Mouse (Mus musculus) G1E (cell line): ENCODE measurements around the gene Eef1a1. TPM values are rescaled to one million over a fixed set of nuclear protein-coding genes. Genes with fewer than 3 reads are reported as not detected.
A peak's percentile ranks its signal among the peaks of the same experiment; 100 is the strongest.

ENCODE experiments used
- ATAC-seq: 2 replicates; pipeline ENCODE4 v1.8.0; 2016; ENCODE audit warnings: mild to moderate bottlenecking; ENCODE audit not compliant: insufficient number of reproducible peaks, poor library complexity, low FRiP score, severe bottlenecking; ENCODE audit errors: extremely low read depth
- DNase-seq: peaks from one replicate; pipeline ENCODE4 v3.0.0; 2012; ENCODE audit warnings: low spot score
- H3K27me3 ChIP-seq: 2 replicates; pipeline ENCODE4 v1.6.1; 2012; ENCODE audit warnings: mild to moderate bottlenecking, low read length, inconsistent platforms; ENCODE audit not compliant: insufficient read depth
- H3K36me3 ChIP-seq: replicated peaks from 2 replicates; pipeline ENCODE3; 2012; ENCODE audit warnings: mild to moderate bottlenecking, inconsistent platforms
- H3K4me1 ChIP-seq: 2 replicates; pipeline ENCODE4 v1.6.1; 2012; ENCODE audit warnings: low read depth, low read length, inconsistent platforms, mixed read lengths; ENCODE audit not compliant: insufficient read depth
- H3K4me3 ChIP-seq: 2 replicates; pipeline ENCODE4 v1.5.1; 2012; ENCODE audit warnings: low read depth, mild to moderate bottlenecking, inconsistent platforms, low read length, moderate library complexity, mixed read lengths
- H3K9me3 ChIP-seq: replicated peaks from 2 replicates; pipeline ENCODE4 v1.6.1; 2012; ENCODE audit warnings: inconsistent platforms
- CTCF ChIP-seq: IDR thresholded peaks from 2 replicates; pipeline ENCODE4 v1.5.1; 2012; ENCODE audit warnings: low read depth, low read length, inconsistent platforms, mixed read lengths
- GATA1 ChIP-seq: IDR thresholded peaks from 2 replicates; pipeline ENCODE4 v1.6.1; 2012; ENCODE audit warnings: borderline replicate concordance, low read length, inconsistent platforms, mixed read lengths
- GATA2 ChIP-seq: IDR thresholded peaks from 2 replicates; pipeline ENCODE4 v1.6.1; 2012; ENCODE audit warnings: low read depth, low read length, inconsistent platforms, borderline replicate concordance
- POLR2AphosphoS5 ChIP-seq: IDR thresholded peaks from 2 replicates; pipeline ENCODE4 v1.6.1; 2012; ENCODE audit warnings: low read depth, low read length, inconsistent platforms; ENCODE audit not compliant: insufficient replicate concordance
- TAL1 ChIP-seq: conservative IDR thresholded peaks from 2 replicates; pipeline ENCODE4 v1.6.1; 2012; ENCODE audit warnings: low read depth, low read length, inconsistent platforms, mixed read lengths
- polyA plus RNA-seq: library from polyadenylated mRNA; stranded (reverse); fragments of >175 nt; gene quantifications from 2 replicates; pipeline ENCODE4 v1.2.3, GENCODE M21; 2012
- total RNA-seq, 2 experiments: library from RNA; stranded (forward) in 1 of 2; stranded (reverse) in 1 of 2; fragments of 200-1000 nt in 1 of 2; fragments of >200 nt in 1 of 2; fragmentation: Nextera tagmentation in 1 of 2; gene quantifications; 2 replicates each; pipeline ENCODE4 v1.2.3; 2014 to 2017

The Eef1a1 gene
- total and polyA plus RNA-seq, 3 experiments = 1,062 to 20,210 (median 8,565) TPM

- Histone ChIP-seq H3K9me3 (no peaks in the 10 kb centered on the region), H3K27me3 (no peaks in the 10 kb centered on the region), H3K4me1 (peaks cover 16% of the 10 kb centered on the region), H3K4me3 (no peak overlapping the region), H3K36me3 (peaks cover 82% of the 10 kb centered on the region)
- no peak for TF ChIP-seq CTCF
- TF ChIP-seq TAL1 = no peak
- peak; percentile 85; the same call in 1 of the 2 replicates for TF ChIP-seq POLR2AphosphoS5
- TF ChIP-seq GATA2 = no peak
- no peak for TF ChIP-seq GATA1
- ATAC-seq (no peak), DNase-seq (no peak)
Measured at GRCm38 (mm10) chr9:78474270-78474669, 14.7 kb downstream of the Eef1a1 start.

- peaks cover 10% of the 10 kb centered on the region for H3K4me1 ChIP-seq
- H3K27me3 ChIP-seq = no peaks in the 10 kb centered on the region
- no peak overlapping the region for H3K4me3 ChIP-seq
- H3K36me3 ChIP-seq = peaks cover 83% of the 10 kb centered on the region
- no peaks in the 10 kb centered on the region for H3K9me3 ChIP-seq
- TF ChIP-seq POLR2AphosphoS5 (peak; percentile 91; the same call in 1 of the 2 replicates), GATA1 (no peak)
- DNase-seq = no peak
- ATAC-seq = no peak
Measured at GRCm38 (mm10) chr9:78473588-78473987, 15.4 kb downstream of the Eef1a1 start.

- Histone ChIP-seq H3K4me1 (no peaks in the 10 kb centered on the region), H3K27me3 (no peaks in the 10 kb centered on the region), H3K4me3 (no peak overlapping the region), H3K9me3 (no peaks in the 10 kb centered on the region), H3K36me3 (peaks cover 95% of the 10 kb centered on the region)
- ATAC-seq (no peak), DNase-seq (no peak)
- no peak for TF ChIP-seq GATA2
- no peak for TF ChIP-seq CTCF
- TF ChIP-seq GATA1 = no peak
- no peak for TF ChIP-seq TAL1
- TF ChIP-seq POLR2AphosphoS5 = no peak
Measured at GRCm38 (mm10) chr9:78465725-78466124, 23.2 kb downstream of the Eef1a1 start.

GRCm38 (mm10) chr9:78463337-78463736 lies 25.6 kb downstream of the Eef1a1 start:
- DNase-seq (no peak), ATAC-seq (no peak)
- H3K9me3 ChIP-seq = no peaks in the 10 kb centered on the region
- no peaks in the 10 kb centered on the region for H3K4me1 ChIP-seq
- no peak overlapping the region for H3K4me3 ChIP-seq
- H3K36me3 ChIP-seq = peaks cover 93% of the 10 kb centered on the region
- TF ChIP-seq POLR2AphosphoS5 = no peak
- no peak for TF ChIP-seq CTCF
- no peak for TF ChIP-seq TAL1
- no peak for TF ChIP-seq GATA1
- no peak for TF ChIP-seq GATA2
- no peaks in the 10 kb centered on the region for H3K27me3 ChIP-seq

- H3K27me3 ChIP-seq = no peaks in the 10 kb centered on the region
- TF ChIP-seq POLR2AphosphoS5 (no peak), TAL1 (no peak)
- H3K4me1 ChIP-seq = peaks cover 26% of the 10 kb centered on the region
- H3K4me3 ChIP-seq = no peak overlapping the region
- H3K9me3 ChIP-seq = no peaks in the 10 kb centered on the region
- no peak for ATAC-seq
- no peak for DNase-seq
- H3K36me3 ChIP-seq = peaks cover 92% of the 10 kb centered on the region
Measured at GRCm38 (mm10) chr9:78457026-78457425, 31.9 kb downstream of the Eef1a1 start.

- Histone ChIP-seq H3K4me1 (peaks cover 53% of the 10 kb centered on the region), H3K36me3 (peaks cover 64% of the 10 kb centered on the region), H3K27me3 (no peaks in the 10 kb centered on the region), H3K9me3 (no peaks in the 10 kb centered on the region), H3K4me3 (no peak overlapping the region)
- ATAC-seq (no peak), DNase-seq (peak; percentile 14)
- TF ChIP-seq POLR2AphosphoS5 (no peak), GATA1 (no peak), TAL1 (no peak)
Measured at GRCm38 (mm10) chr9:78451382-78451781, 37.6 kb downstream of the Eef1a1 start.

GRCm38 (mm10) chr9:78450404-78450803 lies 38.5 kb downstream of the Eef1a1 start:
- TF ChIP-seq GATA1 (no peak), CTCF (no peak), TAL1 (no peak), GATA2 (no peak), POLR2AphosphoS5 (no peak)
- DNase-seq (no peak), ATAC-seq (no peak)
- H3K4me1 ChIP-seq = peaks cover 53% of the 10 kb centered on the region
- no peak overlapping the region; the same call in 1 of the 2 replicates for H3K4me3 ChIP-seq
- no peaks in the 10 kb centered on the region for H3K9me3 ChIP-seq
- peaks cover 3% of the 10 kb centered on the region; the same call in 1 of the 2 replicates for H3K27me3 ChIP-seq
- H3K36me3 ChIP-seq = peaks cover 55% of the 10 kb centered on the region
